11 mouse cellular contexts compared by ENCODE assay signal in genomic region chr11:117278514-117278913, GRCm38 (mm10).
DNase-seq lines count a peak whose midpoint lies in the region; ATAC-seq and TF ChIP-seq lines count a peak whose summit lies in the region.
"Had no signal": no experiment of that assay in that cellular context is flagged by ENCODE, and none has a peak within 500 bp of the region (broad histone marks: within the 10 kb centered on the region; RNA-seq: fewer than 3 reads in every experiment).

No protein-coding gene starts in this region.

- no peak for TF ChIP-seq CTCF in lung, adult 2 months (IDR thresholded peaks at IDR 0.05; ENCODE audit: insufficient read depth, low read length)
- TF ChIP-seq CTCF in heart, postnatal 0 days (IDR thresholded peaks at IDR 0.05; ENCODE audit: low read depth), result no peak
- TF ChIP-seq CTCF in stomach, postnatal 0 days (IDR thresholded peaks at IDR 0.05; ENCODE audit: low read depth), result no peak

- WGBS in lung, adult 2 months, result 75% methylated on average over 13 of the region's 13 CpGs
- 64% methylated on average over 13 of the region's 13 CpGs for WGBS in heart, postnatal 0 days
- 63% methylated on average over 13 of the region's 13 CpGs for WGBS in stomach, postnatal 0 days

- intact Hi-C loops in heart, postnatal 25 days (cut with DNase I), result no loop called here

- TF ChIP-seq POLR2A in lung, adult 2 months (IDR thresholded peaks at IDR 0.05; ENCODE audit: borderline replicate concordance, extremely low read depth, low read depth, low read length), result no peak

- H3K4me1 ChIP-seq in lung, adult 2 months (ENCODE audit: control insufficient read depth, insufficient read depth, low read length), result peaks cover 19% of the 10 kb centered on the region
- peaks cover 36% of the 10 kb centered on the region for H3K4me1 ChIP-seq in heart, postnatal 0 days (ENCODE audit: control insufficient read depth, insufficient read depth)
- H3K4me1 ChIP-seq in stomach, postnatal 0 days (replicated peaks; ENCODE audit: control insufficient read depth, insufficient read depth), result peaks cover 9% of the 10 kb centered on the region

- H3K9me3 ChIP-seq in heart, postnatal 0 days (replicated peaks; ENCODE audit: control insufficient read depth, low read length), result no peaks in the 10 kb centered on the region
- no peaks in the 10 kb centered on the region for H3K9me3 ChIP-seq in stomach, postnatal 0 days (ENCODE audit: control insufficient read depth, low read length)

- no peak overlapping the region for H3K9ac ChIP-seq in heart, postnatal 0 days (replicated peaks; ENCODE audit: low read depth, low read length)
- H3K9ac ChIP-seq in stomach, postnatal 0 days (ENCODE audit: low read length), result no peak overlapping the region

- peak overlapping the region; percentile 25; the same call in 1 of the 2 replicates for H3K27ac ChIP-seq in heart, postnatal 0 days (ENCODE audit: low read depth)
- 0 out of 2 replicates have a peak overlapping the region, but pooled peaks have one; percentile 24 for H3K27ac ChIP-seq in stomach, postnatal 0 days (replicated peaks)

- peak; percentile 96 for DNase-seq in heart, adult 11 months
- no peak for DNase-seq in heart, postnatal 25 days (ENCODE audit: low spot score)
- peak; percentile 47 for DNase-seq in lung, postnatal 10 days
- DNase-seq in lung, adult 2 months, result no peak
- no peak for DNase-seq in heart, postnatal 0 days (ENCODE audit: low spot score)
- DNase-seq in stomach, postnatal 0 days (ENCODE audit: low spot score), result no peak
- no peak for DNase-seq in right cerebral cortex, adult 18-20 months
- DNase-seq: adrenal gland, postnatal 25 days; gastrocnemius, postnatal 36 days; layer of hippocampus, adult 9-11 months had no signal

- no peaks in the 10 kb centered on the region for H3K36me3 ChIP-seq in heart, postnatal 0 days (replicated peaks; ENCODE audit: control insufficient read depth, insufficient read depth, low read length)
- no peaks in the 10 kb centered on the region for H3K36me3 ChIP-seq in stomach, postnatal 0 days (ENCODE audit: control insufficient read depth, insufficient read depth, low read length)

- no peak for TF ChIP-seq EP300 in heart, postnatal 0 days (IDR thresholded peaks at IDR 0.05; ENCODE audit: low read depth)
- no peak for TF ChIP-seq EP300 in stomach, postnatal 0 days (optimal IDR thresholded peaks at IDR 0.05)

- H3K4me2 ChIP-seq in heart, postnatal 0 days (ENCODE audit: low read depth, low read length), result no peak overlapping the region
- no peak overlapping the region for H3K4me2 ChIP-seq in stomach, postnatal 0 days (replicated peaks; ENCODE audit: low read depth)

- H3K27me3 ChIP-seq in heart, postnatal 0 days (ENCODE audit: control insufficient read depth, insufficient read depth, low read length), result 0 out of 2 replicates have a peak, but pooled peaks cover 8% of the 10 kb centered on the region
- no peaks in the 10 kb centered on the region for H3K27me3 ChIP-seq in stomach, postnatal 0 days (ENCODE audit: control insufficient read depth, insufficient read depth, low read length)

- H3K4me3 ChIP-seq in lung, adult 2 months (replicated peaks; ENCODE audit: extremely low read depth, low read depth, low read length), result no peak overlapping the region
- H3K4me3 ChIP-seq in heart, postnatal 0 days (ENCODE audit: low read depth, low read length), result no peak overlapping the region
- no peak overlapping the region for H3K4me3 ChIP-seq in stomach, postnatal 0 days (ENCODE audit: low read depth, low read length)

- ATAC-seq in heart, postnatal 0 days (ENCODE audit: insufficient read depth, low read depth), result no peak
- no peak for ATAC-seq in stomach, postnatal 0 days (ENCODE audit: low FRiP score, low TSS enrichment)
- ATAC-seq in megakaryocyte progenitor cell, adult 5-6 weeks (replicated peaks; ENCODE audit: poor library complexity), result no peak

Comparison
In these comparisons a context has a peak if more than half of its experiments do, and no peak if none do; other contexts are left out.
1. DNase-seq: peak in heart, adult 11 months (single experiment) and lung, postnatal 10 days (single experiment); none in heart, postnatal 25 days (single experiment), lung, adult 2 months (single experiment), heart, postnatal 0 days (single experiment), stomach, postnatal 0 days (single experiment) and right cerebral cortex, adult 18-20 months (single experiment).